Mouse (Mus musculus): ENCODE measurements at regions not wholly inside any gene's neighbourhood (a gene's known extent, or its start where the extent isn't known, plus 50 kb on each side); places are given as distances from the start of the nearest gene placed in this dataset.

GRCm38 (mm10) chr17:88306325-88306724, 134.2 kb upstream of the Foxn2 start:
- Histone ChIP-seq H3K27me3 (ENCODE audit: control insufficient read depth) (no peaks in the 10 kb centered on the region), H3K9me3 (ENCODE audit: control insufficient read depth, low read length) (peaks cover 3% of the 10 kb centered on the region), H3K4me3 (replicated peaks) (no peak overlapping the region), H3K4me1 (ENCODE audit: control insufficient read depth) (no peaks in the 10 kb centered on the region), H3K36me3 (ENCODE audit: control insufficient read depth) (no peaks in the 10 kb centered on the region)
- TF ChIP-seq TAL1 (IDR thresholded peaks at IDR 0.05; ENCODE audit: low read length), result no peak
- TF ChIP-seq GATA1 (IDR thresholded peaks at IDR 0.05; ENCODE audit: low read length), result no peak

- no peaks in the 10 kb centered on the region for H3K4me1 ChIP-seq (ENCODE audit: control insufficient read depth)
- H3K9me3 ChIP-seq (ENCODE audit: control insufficient read depth, low read length), result peaks cover 3% of the 10 kb centered on the region
- no peaks in the 10 kb centered on the region for H3K36me3 ChIP-seq (ENCODE audit: control insufficient read depth)
- no peak overlapping the region for H3K4me3 ChIP-seq (replicated peaks)
- H3K27me3 ChIP-seq (ENCODE audit: control insufficient read depth), result no peaks in the 10 kb centered on the region
- TF ChIP-seq TAL1 (IDR thresholded peaks at IDR 0.05; ENCODE audit: low read length) (no peak), GATA1 (IDR thresholded peaks at IDR 0.05; ENCODE audit: low read length) (no peak)
These were observed 133.4 kb upstream of the Foxn2 start for GRCm38 (mm10) chr17:88307082-88307481.

GRCm38 (mm10) chr17:88307826-88308225, 132.7 kb upstream of the Foxn2 start:
- TF ChIP-seq TAL1 (IDR thresholded peaks at IDR 0.05; ENCODE audit: low read length), result no peak
- TF ChIP-seq GATA1 (IDR thresholded peaks at IDR 0.05; ENCODE audit: low read length), result no peak
- no peaks in the 10 kb centered on the region for H3K27me3 ChIP-seq (ENCODE audit: control insufficient read depth)
- H3K9me3 ChIP-seq (ENCODE audit: control insufficient read depth, low read length), result peaks cover 4% of the 10 kb centered on the region
- no peak overlapping the region for H3K4me3 ChIP-seq (replicated peaks)
- no peaks in the 10 kb centered on the region for H3K36me3 ChIP-seq (ENCODE audit: control insufficient read depth)
- no peaks in the 10 kb centered on the region for H3K4me1 ChIP-seq (ENCODE audit: control insufficient read depth)

DNA sequence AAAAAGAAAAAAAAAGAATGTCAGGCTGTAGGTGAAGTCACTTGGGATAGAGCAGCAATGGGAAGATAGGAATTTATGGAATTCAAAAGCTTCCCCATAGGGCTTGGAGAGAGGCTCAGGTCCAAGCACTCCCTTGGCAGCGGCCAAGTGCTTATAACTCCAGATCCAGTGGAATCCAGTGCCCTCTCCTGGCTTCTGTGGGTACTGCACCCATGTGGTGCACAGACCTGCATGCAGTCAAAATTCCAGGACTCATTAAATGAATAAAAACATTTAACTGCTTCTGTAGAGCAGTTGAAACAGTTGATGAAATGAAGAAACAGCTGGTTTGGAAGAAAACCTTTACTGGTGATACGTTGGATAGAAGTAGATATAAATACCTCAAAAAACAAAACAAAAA, 127.6 kb upstream of the Foxn2 start:
- H3K27me3 ChIP-seq (ENCODE audit: control insufficient read depth), result no peaks in the 10 kb centered on the region
- no peaks in the 10 kb centered on the region for H3K4me1 ChIP-seq (ENCODE audit: control insufficient read depth)
- no peaks in the 10 kb centered on the region for H3K36me3 ChIP-seq (ENCODE audit: control insufficient read depth)
- no peak for TF ChIP-seq GATA1 (IDR thresholded peaks at IDR 0.05; ENCODE audit: low read length)
- no peak for TF ChIP-seq TAL1 (IDR thresholded peaks at IDR 0.05; ENCODE audit: low read length)
- peaks cover 4% of the 10 kb centered on the region; the same call in 1 of the 2 replicates for H3K9me3 ChIP-seq (ENCODE audit: control insufficient read depth, low read length)
- H3K4me3 ChIP-seq (replicated peaks), result no peak overlapping the region

DNA sequence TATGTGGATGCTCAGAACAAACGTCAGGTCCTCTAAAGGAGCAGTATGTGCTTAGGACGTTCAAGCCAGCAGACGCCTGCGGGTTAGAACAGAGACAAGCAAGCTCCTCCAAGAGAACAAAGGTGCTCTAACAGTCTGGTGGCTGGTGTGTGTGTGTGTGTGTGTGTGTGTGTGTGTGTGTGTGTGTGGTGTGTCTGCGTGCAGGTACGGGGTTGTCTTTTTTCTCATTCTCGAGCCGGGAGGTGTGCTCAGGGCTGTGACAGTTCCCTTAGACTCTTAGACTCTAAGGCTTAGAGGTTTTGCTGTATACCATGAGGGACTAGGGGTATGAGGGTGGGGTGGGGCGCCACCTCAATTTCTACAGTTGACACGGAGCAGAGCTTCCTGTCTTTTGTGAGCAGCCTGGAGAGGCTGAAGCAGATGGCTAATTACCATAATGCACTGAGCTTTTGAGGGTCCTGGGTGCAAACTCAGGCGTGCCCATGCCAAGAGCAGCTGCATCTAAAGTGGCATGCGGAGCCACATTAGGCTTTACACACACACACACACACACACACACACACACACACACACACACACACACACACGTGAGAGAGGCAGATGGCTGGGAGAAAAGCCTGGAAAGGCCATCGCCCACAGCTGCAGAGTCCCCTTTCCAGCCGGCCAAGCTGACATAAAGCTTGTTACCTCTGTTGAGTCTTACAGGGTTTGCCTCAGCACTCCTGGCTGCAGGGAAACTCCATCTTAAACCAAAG, 124.1 kb upstream of the Foxn2 start:
- no peak for TF ChIP-seq TAL1 (IDR thresholded peaks at IDR 0.05; ENCODE audit: low read length)
- TF ChIP-seq GATA1 (IDR thresholded peaks at IDR 0.05; ENCODE audit: low read length), result no peak
- H3K36me3 ChIP-seq (ENCODE audit: control insufficient read depth), result no peaks in the 10 kb centered on the region
- H3K4me3 ChIP-seq (replicated peaks), result no peak overlapping the region
- no peaks in the 10 kb centered on the region for H3K27me3 ChIP-seq (ENCODE audit: control insufficient read depth)
- peaks cover 10% of the 10 kb centered on the region for H3K9me3 ChIP-seq (ENCODE audit: control insufficient read depth, low read length)
- H3K4me1 ChIP-seq (ENCODE audit: control insufficient read depth), result no peaks in the 10 kb centered on the region

- TF ChIP-seq TAL1 (IDR thresholded peaks at IDR 0.05; ENCODE audit: low read length), result no peak
- no peak for TF ChIP-seq GATA1 (IDR thresholded peaks at IDR 0.05; ENCODE audit: low read length)
- Histone ChIP-seq H3K4me3 (replicated peaks) (no peak overlapping the region), H3K36me3 (ENCODE audit: control insufficient read depth) (no peaks in the 10 kb centered on the region), H3K9me3 (ENCODE audit: control insufficient read depth, low read length) (peaks cover 10% of the 10 kb centered on the region), H3K4me1 (ENCODE audit: control insufficient read depth) (no peaks in the 10 kb centered on the region), H3K27me3 (ENCODE audit: control insufficient read depth) (no peaks in the 10 kb centered on the region)
These were observed 123.2 kb upstream of the Foxn2 start for GRCm38 (mm10) chr17:88317311-88317710.

DNA sequence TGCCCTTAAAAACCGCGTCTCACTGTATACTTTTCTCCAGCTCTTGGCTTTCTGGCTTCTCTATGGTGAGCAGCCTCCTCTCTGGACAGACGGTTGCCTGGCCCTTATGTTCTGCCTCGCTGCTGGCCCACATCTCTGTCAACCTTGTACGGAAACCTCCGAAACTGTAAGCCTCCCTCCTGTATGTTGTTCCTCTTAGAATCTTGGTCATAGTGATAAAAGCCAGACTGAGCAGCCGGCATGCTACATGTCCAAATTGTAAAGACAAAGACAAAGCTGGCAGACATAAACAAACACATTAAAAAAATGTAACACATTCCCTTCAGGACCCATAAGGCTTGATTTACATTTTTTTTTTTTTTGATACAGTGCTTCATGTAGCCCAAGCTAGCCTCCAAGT, 122.7 kb upstream of the Foxn2 start:
- Histone ChIP-seq H3K36me3 (ENCODE audit: control insufficient read depth) (no peaks in the 10 kb centered on the region), H3K4me1 (ENCODE audit: control insufficient read depth) (no peaks in the 10 kb centered on the region), H3K27me3 (ENCODE audit: control insufficient read depth) (no peaks in the 10 kb centered on the region), H3K4me3 (replicated peaks) (no peak overlapping the region), H3K9me3 (ENCODE audit: control insufficient read depth, low read length) (peaks cover 10% of the 10 kb centered on the region)
- TF ChIP-seq GATA1 (IDR thresholded peaks at IDR 0.05; ENCODE audit: low read length) (no peak), TAL1 (IDR thresholded peaks at IDR 0.05; ENCODE audit: low read length) (no peak)

GRCm38 (mm10) chr17:88318207-88318791, 122.2 kb upstream of the Foxn2 start:
- Histone ChIP-seq H3K9me3 (ENCODE audit: control insufficient read depth, low read length) (peaks cover 7% of the 10 kb centered on the region), H3K27me3 (ENCODE audit: control insufficient read depth) (no peaks in the 10 kb centered on the region), H3K4me1 (ENCODE audit: control insufficient read depth) (no peaks in the 10 kb centered on the region), H3K4me3 (replicated peaks) (no peak overlapping the region), H3K36me3 (ENCODE audit: control insufficient read depth) (no peaks in the 10 kb centered on the region)
- TF ChIP-seq GATA1 (IDR thresholded peaks at IDR 0.05; ENCODE audit: low read length) (no peak), TAL1 (IDR thresholded peaks at IDR 0.05; ENCODE audit: low read length) (no peak)

- no peaks in the 10 kb centered on the region for H3K36me3 ChIP-seq (ENCODE audit: control insufficient read depth)
- no peaks in the 10 kb centered on the region for H3K4me1 ChIP-seq (ENCODE audit: control insufficient read depth)
- no peaks in the 10 kb centered on the region for H3K27me3 ChIP-seq (ENCODE audit: control insufficient read depth)
- no peak overlapping the region for H3K4me3 ChIP-seq (replicated peaks)
- no peak for TF ChIP-seq GATA1 (IDR thresholded peaks at IDR 0.05; ENCODE audit: low read length)
- no peak for TF ChIP-seq TAL1 (IDR thresholded peaks at IDR 0.05; ENCODE audit: low read length)
- peaks cover 6% of the 10 kb centered on the region for H3K9me3 ChIP-seq (ENCODE audit: control insufficient read depth, low read length)
These were observed 121.6 kb upstream of the Foxn2 start for GRCm38 (mm10) chr17:88318936-88319335.
